Mouse (Mus musculus) central nervous system, embryonic 11.5 days (tissue): ENCODE results near the gene Cyp2c66. TPM values are rescaled to one million over a fixed set of nuclear protein-coding genes. Genes with fewer than 3 reads are reported as not detected.

Experiments used
- polyA plus RNA-seq: library from polyadenylated mRNA; depleted of rRNA; stranded (reverse); fragments of >200 nt; gene quantifications from 2 replicates; pipeline ENCODE4 v1.2.3, GENCODE M21; 2012; rRNA removed

The Cyp2c66 gene
- polyA plus RNA-seq: not detected in 2 replicates

GRCm38 (mm10) chr19:39113644-39114043 lies at the start of gene Cyp2c66:
Gene Cyp2c66 (plus strand): TSS chr19:39113898.

Other genes starting within 250 kb of the Cyp2c66 start
- gene Hells, start 183.0 kb upstream of the Cyp2c66 start, polyA plus RNA-seq: 49.0 and 52.8 TPM in 2 replicates
- gene Cyp2c55, start 106.9 kb upstream of the Cyp2c66 start, polyA plus RNA-seq: 0.02 and 0.22 TPM in 2 replicates
- 0.02 TPM in 2 replicates for gene Cyp2c65, start 52.9 kb upstream of the Cyp2c66 start, polyA plus RNA-seq
- gene Cyp2c29, start 155.5 kb downstream of the Cyp2c66 start, polyA plus RNA-seq: not detected in 2 replicates